Mouse (Mus musculus) cortical plate, adult 2 months (tissue): ENCODE measurements around the gene Drap1.

ENCODE experiments used
- CTCF ChIP-seq: fragments of 200-500 bp; IDR thresholded peaks from 2 replicates; pipeline ENCODE4 v1.5.1; 2011; ENCODE audit warnings: mild to moderate bottlenecking, control low read depth, low read length; ENCODE audit not compliant: insufficient read depth; ENCODE audit errors: extremely low read depth
- POLR2A ChIP-seq: fragments of 200-500 bp; IDR thresholded peaks from 2 replicates; pipeline ENCODE4 v1.6.1; 2011; ENCODE audit warnings: mild to moderate bottlenecking, low read length, control low read depth; ENCODE audit not compliant: insufficient read depth; ENCODE audit errors: extremely low read depth

DNA sequence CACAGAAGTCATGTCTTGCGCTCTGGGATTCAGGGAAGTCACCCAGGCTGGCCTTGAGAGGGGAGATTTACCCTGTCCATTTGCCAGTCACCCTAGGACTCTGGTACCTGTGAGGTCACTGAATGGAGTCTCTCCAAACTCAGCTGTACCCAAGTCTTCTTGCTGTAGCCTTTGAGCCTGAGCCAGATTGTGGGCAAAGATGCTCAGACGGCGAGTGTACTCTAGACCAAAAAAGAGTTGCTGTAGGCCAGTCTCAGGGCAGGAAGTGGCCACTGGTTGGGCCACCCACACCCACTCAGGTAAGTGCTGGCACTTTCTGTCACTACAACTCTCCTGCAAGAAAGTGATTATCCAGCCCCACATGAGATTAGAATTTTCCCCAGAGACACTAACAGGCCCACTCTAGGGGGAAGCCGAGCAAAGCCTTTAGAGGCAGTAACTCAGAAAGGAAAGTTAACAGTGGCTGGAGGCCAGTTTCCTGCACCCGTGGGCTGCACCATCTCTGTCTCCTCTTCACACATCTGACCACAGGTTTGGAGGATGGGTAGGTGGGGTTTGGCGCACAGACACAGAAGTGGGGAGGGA, 42.2 kb upstream of the Drap1 start:
- TF ChIP-seq CTCF: no peak
- no peak for TF ChIP-seq POLR2A
